Mouse (Mus musculus): Measurements from ENCODE around the gene Bckdha.

DNA sequence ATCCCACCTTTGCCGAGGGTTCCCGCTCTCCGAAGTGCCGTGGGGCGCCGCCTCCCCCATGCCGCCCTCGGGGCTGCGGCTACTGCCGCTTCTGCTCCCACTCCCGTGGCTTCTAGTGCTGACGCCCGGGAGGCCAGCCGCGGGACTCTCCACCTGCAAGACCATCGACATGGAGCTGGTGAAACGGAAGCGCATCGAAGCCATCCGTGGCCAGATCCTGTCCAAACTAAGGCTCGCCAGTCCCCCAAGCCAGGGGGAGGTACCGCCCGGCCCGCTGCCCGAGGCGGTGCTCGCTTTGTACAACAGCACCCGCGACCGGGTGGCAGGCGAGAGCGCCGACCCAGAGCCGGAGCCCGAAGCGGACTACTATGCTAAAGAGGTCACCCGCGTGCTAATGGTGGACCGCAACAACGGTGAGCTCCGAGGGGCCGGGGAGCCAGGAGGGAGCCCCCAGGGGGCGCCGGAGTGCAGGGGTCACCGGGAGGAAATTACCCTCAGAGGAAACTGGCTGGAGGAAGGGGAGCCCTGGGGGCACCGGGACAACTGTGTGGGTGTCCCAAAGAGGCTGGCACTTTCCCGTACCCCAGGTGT, 29.1 kb upstream of the Bckdha start:
- no peak for TF ChIP-seq CTCF (IDR thresholded peaks at IDR 0.05; ENCODE audit: borderline replicate concordance, insufficient read depth, low read length)
- no peak for TF ChIP-seq POLR2A (IDR thresholded peaks at IDR 0.05; ENCODE audit: low read depth, low read length)
